Mouse (Mus musculus): Measurements from ENCODE around the gene Camk1d. TPM values are rescaled to one million over a fixed set of nuclear protein-coding genes. Genes with fewer than 3 reads are reported as not detected.

Gene Camk1d
- total and polyA plus RNA-seq, 3 experiments = 2.6 to 10.8 (median 6.8) TPM

DNA sequence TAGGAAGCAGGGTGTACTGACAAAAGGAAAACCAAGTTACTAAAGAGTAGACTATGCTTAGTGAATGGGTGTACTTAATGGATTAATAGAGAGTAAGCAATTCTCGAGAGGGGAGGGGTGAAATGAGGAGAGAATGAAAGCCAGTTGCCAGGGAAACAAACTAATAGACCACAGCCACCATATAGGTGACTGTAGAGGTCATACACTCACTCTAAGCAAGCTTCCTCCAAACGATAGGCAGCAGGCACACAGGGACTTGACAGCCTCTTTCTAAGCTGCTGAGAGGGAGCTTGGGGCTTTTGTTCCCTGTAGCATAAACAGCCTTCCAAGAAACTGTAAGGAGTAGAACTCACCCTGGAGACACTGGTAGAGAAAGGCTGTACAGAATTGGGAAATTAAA is 288.2 kb downstream of the Camk1d start:
- Histone ChIP-seq H3K4me1 (ENCODE audit: insufficient read depth, low read depth, low read length) (no peaks in the 10 kb centered on the region), H3K27me3 (ENCODE audit: insufficient read depth, low read length) (no peaks in the 10 kb centered on the region), H3K36me3 (replicated peaks) (no peaks in the 10 kb centered on the region), H3K9me3 (replicated peaks) (no peaks in the 10 kb centered on the region), H3K4me3 (ENCODE audit: low read depth, low read length) (no peak overlapping the region)
- ATAC-seq (ENCODE audit: extremely low read depth, insufficient number of reproducible peaks, low FRiP score, poor library complexity, severe bottlenecking) (no peak), DNase-seq (ENCODE audit: low spot score) (no peak)
- TF ChIP-seq GATA2 (IDR thresholded peaks at IDR 0.05; ENCODE audit: borderline replicate concordance, low read depth, low read length) (no peak), TAL1 (conservative IDR thresholded peaks at IDR 0.05; ENCODE audit: low read depth, low read length) (no peak), CTCF (IDR thresholded peaks at IDR 0.05; ENCODE audit: low read depth, low read length) (no peak), POLR2AphosphoS5 (IDR thresholded peaks at IDR 0.05; ENCODE audit: insufficient replicate concordance, low read depth, low read length) (no peak), GATA1 (IDR thresholded peaks at IDR 0.05; ENCODE audit: borderline replicate concordance, low read length) (no peak)

DNA sequence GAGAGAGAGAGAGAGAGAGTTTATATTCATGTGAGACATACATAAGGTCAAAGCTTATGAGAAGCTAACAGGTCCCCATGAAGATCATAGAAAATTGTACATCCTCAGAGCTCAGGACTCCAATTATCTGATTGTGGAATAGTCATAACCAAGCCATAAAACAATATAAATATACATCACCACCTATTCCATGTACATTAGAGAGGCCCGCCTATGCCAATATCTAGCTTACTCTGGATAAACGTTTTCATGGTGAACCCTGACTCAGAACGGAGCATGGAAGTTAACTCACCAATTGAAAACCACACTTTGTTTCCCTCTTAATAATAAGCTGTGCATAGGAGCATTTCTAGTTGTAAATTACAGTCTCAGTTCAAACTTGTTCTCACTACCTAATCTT is 288.7 kb downstream of the Camk1d start:
- H3K4me3 ChIP-seq (ENCODE audit: low read depth, low read length) = no peak overlapping the region
- no peaks in the 10 kb centered on the region for H3K9me3 ChIP-seq (replicated peaks)
- ATAC-seq (ENCODE audit: extremely low read depth, insufficient number of reproducible peaks, low FRiP score, poor library complexity, severe bottlenecking) = no peak
- H3K4me1 ChIP-seq (ENCODE audit: insufficient read depth, low read depth, low read length) = no peaks in the 10 kb centered on the region
- TF ChIP-seq CTCF (IDR thresholded peaks at IDR 0.05; ENCODE audit: low read depth, low read length) = no peak
- TF ChIP-seq TAL1 (conservative IDR thresholded peaks at IDR 0.05; ENCODE audit: low read depth, low read length) = no peak
- no peak for TF ChIP-seq POLR2AphosphoS5 (IDR thresholded peaks at IDR 0.05; ENCODE audit: insufficient replicate concordance, low read depth, low read length)
- no peaks in the 10 kb centered on the region for H3K27me3 ChIP-seq (ENCODE audit: insufficient read depth, low read length)
- no peaks in the 10 kb centered on the region for H3K36me3 ChIP-seq (replicated peaks)
- no peak for DNase-seq (ENCODE audit: low spot score)

DNA sequence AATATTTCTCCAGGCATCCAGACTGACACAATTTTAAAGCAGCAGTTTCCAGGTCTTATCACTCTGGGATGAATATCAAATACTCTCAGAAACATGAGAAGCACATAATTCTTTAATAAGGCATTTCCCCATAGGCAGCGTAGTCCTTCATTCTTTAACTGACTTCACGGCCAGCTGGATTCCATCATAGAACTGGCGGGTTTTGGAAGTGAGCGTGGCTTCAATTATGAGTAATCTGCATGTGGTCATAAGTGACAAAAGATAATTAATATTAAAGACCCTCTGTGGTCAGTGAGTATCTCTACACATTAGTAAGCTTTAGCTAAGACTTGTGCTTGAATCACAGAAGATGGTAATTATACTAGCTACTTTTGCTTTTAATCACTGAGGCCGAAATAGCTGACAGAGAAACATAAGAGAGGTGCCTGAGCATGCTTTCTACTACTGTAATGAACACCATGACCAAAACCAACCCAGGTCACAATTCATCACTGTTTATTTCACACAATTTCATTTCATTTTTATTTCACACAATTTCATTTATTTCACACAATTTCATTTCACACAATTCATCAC is 293.6 kb downstream of the Camk1d start:
- peaks cover 2% of the 10 kb centered on the region; the same call in 1 of the 2 replicates for H3K27me3 ChIP-seq (ENCODE audit: insufficient read depth, low read length)
- no peaks in the 10 kb centered on the region for H3K9me3 ChIP-seq (replicated peaks)
- H3K4me1 ChIP-seq (ENCODE audit: insufficient read depth, low read depth, low read length) = no peaks in the 10 kb centered on the region
- no peak overlapping the region for H3K4me3 ChIP-seq (ENCODE audit: low read depth, low read length)
- H3K36me3 ChIP-seq (replicated peaks) = no peaks in the 10 kb centered on the region
- no peak for DNase-seq (ENCODE audit: low spot score)
- TF ChIP-seq GATA1 (IDR thresholded peaks at IDR 0.05; ENCODE audit: borderline replicate concordance, low read length) (no peak), POLR2AphosphoS5 (IDR thresholded peaks at IDR 0.05; ENCODE audit: insufficient replicate concordance, low read depth, low read length) (no peak)
- ATAC-seq (ENCODE audit: extremely low read depth, insufficient number of reproducible peaks, low FRiP score, poor library complexity, severe bottlenecking) = no peak

DNA sequence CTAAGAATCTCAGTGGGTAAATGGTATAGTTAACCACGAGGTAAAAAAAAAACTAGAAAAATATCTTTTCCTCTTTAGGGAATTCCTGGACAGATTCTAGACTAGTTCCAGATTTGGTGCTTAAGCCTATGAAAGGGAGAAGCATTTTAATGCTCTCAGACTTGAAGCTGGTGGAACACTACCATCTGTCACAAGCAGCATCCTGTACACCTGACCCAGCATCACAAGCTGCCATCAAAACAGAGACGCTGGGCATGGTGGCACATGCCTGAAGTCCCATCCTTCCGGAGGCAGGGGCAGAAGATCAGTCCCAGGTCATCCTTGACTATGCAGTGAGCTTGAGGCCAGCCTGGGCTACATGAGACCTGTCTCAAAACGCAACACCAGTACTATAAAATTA is 295.5 kb downstream of the Camk1d start:
- H3K4me1 ChIP-seq (ENCODE audit: insufficient read depth, low read depth, low read length) = no peaks in the 10 kb centered on the region
- H3K27me3 ChIP-seq (ENCODE audit: insufficient read depth, low read length) = peaks cover 2% of the 10 kb centered on the region
- no peak for DNase-seq (ENCODE audit: low spot score)
- H3K9me3 ChIP-seq (replicated peaks) = no peaks in the 10 kb centered on the region
- no peaks in the 10 kb centered on the region for H3K36me3 ChIP-seq (replicated peaks)
- H3K4me3 ChIP-seq (ENCODE audit: low read depth, low read length) = no peak overlapping the region
- TF ChIP-seq TAL1 (conservative IDR thresholded peaks at IDR 0.05; ENCODE audit: low read depth, low read length) = no peak
- TF ChIP-seq POLR2AphosphoS5 (IDR thresholded peaks at IDR 0.05; ENCODE audit: insufficient replicate concordance, low read depth, low read length) = no peak
- TF ChIP-seq GATA1 (IDR thresholded peaks at IDR 0.05; ENCODE audit: borderline replicate concordance, low read length) = no peak
- no peak for TF ChIP-seq GATA2 (IDR thresholded peaks at IDR 0.05; ENCODE audit: borderline replicate concordance, low read depth, low read length)
- TF ChIP-seq CTCF (IDR thresholded peaks at IDR 0.05; ENCODE audit: low read depth, low read length) = no peak
- no peak for ATAC-seq (ENCODE audit: extremely low read depth, insufficient number of reproducible peaks, low FRiP score, poor library complexity, severe bottlenecking)

DNA sequence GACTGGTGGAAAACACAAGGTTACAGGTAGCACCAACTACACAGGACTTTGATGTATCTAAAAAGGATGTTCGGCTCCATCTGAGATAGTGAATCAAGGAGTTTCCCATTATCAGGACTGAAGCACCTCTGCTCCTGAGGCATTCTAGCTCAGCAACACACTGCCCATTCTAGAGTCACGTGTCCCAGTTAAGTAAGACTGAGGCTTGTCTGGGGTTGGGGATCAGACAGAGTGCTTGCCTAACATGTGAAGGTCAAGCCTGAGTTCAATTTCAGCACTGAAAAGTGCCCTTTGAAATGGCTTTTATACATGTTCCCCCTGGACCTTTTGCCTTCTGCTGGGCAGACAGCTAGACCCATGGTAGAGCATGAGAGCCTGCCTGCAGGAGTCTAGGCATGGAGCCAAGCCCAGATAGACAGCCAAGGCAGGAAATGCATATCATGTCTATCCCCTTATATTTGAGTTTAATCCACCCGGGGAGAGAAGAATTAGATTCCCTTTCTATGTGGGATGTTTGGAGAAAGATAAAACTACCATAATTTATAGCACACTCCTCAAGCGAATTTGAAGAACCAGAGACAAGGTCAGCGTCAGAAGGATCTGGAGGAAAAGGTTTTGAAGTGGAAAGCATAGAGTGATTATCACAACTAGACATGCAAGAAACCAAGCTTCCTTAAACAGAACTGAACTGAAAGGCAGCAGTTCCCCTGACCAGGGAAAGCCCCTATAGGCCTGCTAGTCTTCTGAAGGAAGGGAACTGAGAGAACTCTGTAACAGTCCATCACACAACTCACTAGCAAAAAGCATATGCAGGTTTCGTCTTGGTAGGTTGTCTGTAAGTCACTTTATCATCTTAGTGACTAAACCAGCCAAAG is 296.9 kb downstream of the Camk1d start:
- Histone ChIP-seq H3K27me3 (ENCODE audit: insufficient read depth, low read length) (peaks cover 2% of the 10 kb centered on the region), H3K4me3 (ENCODE audit: low read depth, low read length) (no peak overlapping the region), H3K9me3 (replicated peaks) (no peaks in the 10 kb centered on the region), H3K36me3 (replicated peaks) (no peaks in the 10 kb centered on the region), H3K4me1 (ENCODE audit: insufficient read depth, low read depth, low read length) (no peaks in the 10 kb centered on the region)
- DNase-seq (ENCODE audit: low spot score) (no peak), ATAC-seq (ENCODE audit: extremely low read depth, insufficient number of reproducible peaks, low FRiP score, poor library complexity, severe bottlenecking) (no peak)
- TF ChIP-seq TAL1 (conservative IDR thresholded peaks at IDR 0.05; ENCODE audit: low read depth, low read length) (no peak), CTCF (IDR thresholded peaks at IDR 0.05; ENCODE audit: low read depth, low read length) (no peak), GATA2 (IDR thresholded peaks at IDR 0.05; ENCODE audit: borderline replicate concordance, low read depth, low read length) (no peak), POLR2AphosphoS5 (IDR thresholded peaks at IDR 0.05; ENCODE audit: insufficient replicate concordance, low read depth, low read length) (no peak), GATA1 (IDR thresholded peaks at IDR 0.05; ENCODE audit: borderline replicate concordance, low read length) (no peak)

DNA sequence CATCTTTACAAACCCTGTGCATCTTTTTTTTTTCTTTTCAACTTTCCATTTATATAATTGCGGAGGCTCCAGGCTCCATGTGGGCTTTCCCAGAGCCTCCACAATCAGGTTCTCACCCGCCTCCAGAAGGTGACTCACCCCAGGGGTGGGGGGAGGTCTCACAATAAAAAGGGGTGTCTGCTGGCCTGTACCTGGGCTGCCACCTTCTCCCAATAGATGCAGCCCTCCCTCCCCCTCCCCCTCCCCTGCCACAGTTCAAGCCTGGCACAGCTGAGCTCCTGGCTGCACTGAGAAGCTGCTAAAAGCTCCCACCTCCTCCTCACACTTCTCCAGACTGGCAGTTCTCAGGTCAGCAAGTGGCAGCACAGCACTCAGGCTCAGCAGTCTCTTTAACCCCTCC is 302.5 kb downstream of the Camk1d start:
- H3K4me1 ChIP-seq (ENCODE audit: insufficient read depth, low read depth, low read length) = no peaks in the 10 kb centered on the region
- DNase-seq (ENCODE audit: low spot score) = no peak
- H3K36me3 ChIP-seq (replicated peaks) = no peaks in the 10 kb centered on the region
- TF ChIP-seq TAL1 (conservative IDR thresholded peaks at IDR 0.05; ENCODE audit: low read depth, low read length) (no peak), GATA2 (IDR thresholded peaks at IDR 0.05; ENCODE audit: borderline replicate concordance, low read depth, low read length) (no peak), POLR2AphosphoS5 (IDR thresholded peaks at IDR 0.05; ENCODE audit: insufficient replicate concordance, low read depth, low read length) (no peak), GATA1 (IDR thresholded peaks at IDR 0.05; ENCODE audit: borderline replicate concordance, low read length) (no peak), CTCF (IDR thresholded peaks at IDR 0.05; ENCODE audit: low read depth, low read length) (no peak)
- no peaks in the 10 kb centered on the region; the same call in 1 of the 2 replicates for H3K27me3 ChIP-seq (ENCODE audit: insufficient read depth, low read length)
- H3K9me3 ChIP-seq (replicated peaks) = no peaks in the 10 kb centered on the region
- ATAC-seq (ENCODE audit: extremely low read depth, insufficient number of reproducible peaks, low FRiP score, poor library complexity, severe bottlenecking) = no peak
- H3K4me3 ChIP-seq (ENCODE audit: low read depth, low read length) = no peak overlapping the region
